Mouse (Mus musculus) brain, adult 2 months (tissue): ENCODE measurements around the gene Hypk.

Experiments
- DNase-seq: peaks from one replicate; pipeline ENCODE4 v3.0.0; 2011; ENCODE audit warnings: low read depth, low spot score

Gene Hypk

GRCm38 (mm10) chr2:121452990-121453389, at the start of gene Hypk:
Hypk (plus strand) TSS chr2:121453290.
- peak; percentile 20 for DNase-seq

DNA sequence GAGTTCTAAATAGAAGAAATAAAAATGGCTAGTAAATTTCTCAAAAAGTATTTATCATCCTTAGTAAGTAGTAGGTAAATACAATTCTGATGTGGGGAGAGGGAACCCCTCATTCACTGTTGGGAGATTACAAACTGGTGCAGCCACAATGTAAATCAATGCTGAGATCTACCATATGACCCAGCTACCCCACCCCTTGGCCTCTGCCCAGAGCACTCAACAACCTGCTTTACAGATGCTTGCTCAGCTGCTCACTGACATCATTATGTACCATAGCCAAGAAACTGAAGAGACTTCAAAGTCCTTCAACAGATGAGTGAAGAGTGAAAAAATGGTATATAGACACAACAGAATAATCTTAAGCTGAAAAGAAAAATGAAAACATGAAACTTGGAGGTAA, 49.8 kb upstream of the Hypk start:
- no peak for DNase-seq

DNA sequence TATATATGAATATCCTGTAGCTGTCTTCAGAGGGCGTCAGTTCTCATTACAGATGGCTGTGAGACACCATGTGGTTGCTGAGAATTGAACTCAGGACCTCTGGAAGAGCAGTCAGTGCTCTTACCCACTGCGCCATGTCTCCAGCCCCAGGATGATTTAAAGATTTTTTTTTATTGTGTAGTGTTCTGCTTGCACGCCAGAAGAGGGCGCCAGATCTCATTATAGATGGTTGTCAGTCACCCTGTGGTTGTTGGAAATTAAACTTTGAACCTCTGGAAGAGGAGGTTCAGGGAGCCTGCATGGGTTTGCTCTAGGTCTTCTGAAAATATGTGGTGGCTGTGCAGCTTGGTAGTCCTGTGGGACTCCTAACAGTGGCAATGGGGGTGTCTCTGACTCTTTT, 44.9 kb upstream of the Hypk start:
- DNase-seq: peak; percentile 57

GRCm38 (mm10) chr2:121412843-121413386, 40.2 kb upstream of the Hypk start:
- DNase-seq: no peak

DNA sequence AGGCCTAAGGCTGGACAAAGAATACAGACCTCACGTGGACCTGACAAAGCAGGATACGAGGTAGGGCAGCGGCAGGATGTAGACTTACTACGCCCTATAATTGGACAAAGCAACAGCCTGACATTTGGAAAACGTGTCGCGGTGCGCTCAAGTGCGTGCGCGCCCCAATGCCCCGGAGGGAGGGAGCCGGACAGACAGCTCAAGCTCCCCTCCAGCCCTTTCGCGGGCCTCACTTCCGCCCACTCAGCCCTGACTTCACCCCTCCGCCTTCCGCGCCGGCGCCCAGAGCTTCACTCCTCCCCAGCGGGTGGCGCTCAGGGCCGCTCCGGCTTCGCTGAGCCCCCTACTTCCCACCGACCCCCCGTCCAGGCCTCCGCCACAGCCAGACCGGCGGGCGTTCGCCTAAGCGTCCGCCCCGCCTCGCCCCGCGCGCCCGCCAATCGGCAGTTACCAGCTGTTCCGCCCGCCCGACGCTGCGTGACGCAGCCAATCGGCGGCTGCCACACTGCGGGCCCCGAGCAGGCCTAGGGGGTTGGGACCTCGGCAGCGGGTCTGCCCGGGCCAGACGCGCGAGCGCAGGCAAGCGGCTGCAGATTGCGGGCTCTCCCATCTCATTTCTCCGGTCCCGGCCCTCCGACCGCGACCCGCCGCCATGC, 39.6 kb upstream of the Hypk start, which contains the start of the genes Pdia3 and Catsper2:
TSS of gene Pdia3 (plus strand) at position 389 of the 656 bp plus-strand sequence.
TSS of gene Catsper2 (minus strand) at position 406 of the 656 bp plus-strand sequence.
- peak; percentile 98 for DNase-seq

DNA sequence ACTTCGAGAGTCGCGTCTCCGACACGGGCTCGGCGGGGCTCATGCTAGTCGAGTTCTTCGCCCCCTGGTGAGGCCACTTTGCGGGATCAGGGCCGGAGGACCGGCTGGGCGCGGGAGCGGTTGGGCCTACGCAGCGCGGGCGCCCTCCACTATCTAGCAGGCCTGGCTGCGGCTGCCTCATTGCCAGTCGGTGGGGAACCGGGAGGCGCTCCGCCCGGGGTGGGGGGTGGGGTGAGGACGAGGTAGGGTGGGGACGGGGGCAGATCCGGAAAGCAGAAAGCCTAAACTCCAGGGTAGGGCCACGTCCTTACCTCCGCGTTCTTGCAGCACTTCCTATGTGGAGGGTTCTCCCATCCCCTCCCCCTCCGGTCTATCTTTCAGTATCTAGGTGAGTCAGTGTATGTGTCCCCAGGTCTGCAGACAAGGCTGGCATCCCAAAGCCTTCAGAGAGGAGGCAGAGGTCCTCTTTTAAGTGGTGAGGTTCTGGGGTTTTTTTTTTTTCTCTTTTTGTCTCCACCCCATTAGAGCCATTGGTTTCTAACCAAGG, 38.9 kb upstream of the Hypk start:
- DNase-seq: peak; percentile 71

- DNase-seq: no peak
Observed at GRCm38 (mm10) chr2:121415103-121415502, 38.0 kb upstream of the Hypk start.

GRCm38 (mm10) chr2:121415591-121415990, 37.5 kb upstream of the Hypk start:
- DNase-seq: peak; percentile 56

DNA sequence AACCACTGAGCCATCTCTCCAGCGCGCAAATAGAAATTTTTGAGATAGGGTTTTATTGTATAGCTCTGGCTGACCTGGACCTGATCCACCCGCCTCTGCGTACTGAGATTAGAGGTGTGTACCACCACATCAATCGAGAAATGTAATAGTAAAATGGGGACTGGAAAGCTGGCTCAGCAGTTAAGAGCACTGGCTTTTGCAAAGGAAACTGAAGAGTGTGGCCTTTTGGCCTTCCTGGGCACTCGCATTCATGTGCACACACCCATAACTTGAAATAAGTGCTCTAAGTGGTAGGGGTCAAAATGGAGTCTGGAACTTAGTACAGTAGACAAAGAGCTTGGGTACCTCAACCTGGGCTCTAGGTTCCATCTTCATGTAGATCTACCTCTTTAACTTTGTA, 36.7 kb upstream of the Hypk start:
- no peak for DNase-seq

DNA sequence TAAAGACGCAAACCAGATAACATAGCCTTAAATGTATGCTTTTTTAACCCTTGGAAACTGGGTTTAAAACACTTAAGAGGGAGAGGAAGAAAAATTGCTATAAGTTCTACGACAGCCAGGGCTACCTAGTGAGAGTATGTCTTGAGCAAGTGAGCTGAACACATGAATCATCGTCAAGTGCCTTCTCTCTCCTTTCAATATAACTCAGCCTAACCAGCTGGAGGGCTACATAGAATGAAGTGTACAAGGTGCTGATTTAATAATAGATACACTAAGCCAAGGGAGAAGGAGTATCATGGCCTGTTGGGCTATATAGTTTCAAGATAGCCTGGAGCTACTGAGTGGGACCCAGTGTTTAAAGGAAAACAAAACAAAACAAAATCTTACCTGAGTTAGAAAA, 34.6 kb upstream of the Hypk start:
- DNase-seq: no peak

DNA sequence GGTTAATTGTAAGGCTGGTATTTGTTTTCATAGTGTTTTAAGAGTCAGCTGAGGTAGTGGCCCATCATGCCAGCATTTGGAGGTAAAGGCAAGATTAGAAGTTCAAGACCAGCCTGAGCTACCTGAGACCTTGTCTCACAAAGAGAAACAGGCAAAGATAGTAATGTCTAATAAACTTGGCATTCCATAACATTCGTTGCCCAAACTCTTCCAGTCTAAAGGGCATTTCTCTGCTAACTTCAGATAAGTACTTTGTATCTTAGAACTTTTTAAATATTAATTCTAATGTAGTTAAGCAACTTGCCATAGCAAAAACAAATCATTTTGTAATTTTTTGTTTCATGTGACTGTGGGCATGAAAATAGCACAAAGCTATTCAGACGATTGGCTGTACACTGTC, 29.9 kb upstream of the Hypk start:
- no peak for DNase-seq

DNA sequence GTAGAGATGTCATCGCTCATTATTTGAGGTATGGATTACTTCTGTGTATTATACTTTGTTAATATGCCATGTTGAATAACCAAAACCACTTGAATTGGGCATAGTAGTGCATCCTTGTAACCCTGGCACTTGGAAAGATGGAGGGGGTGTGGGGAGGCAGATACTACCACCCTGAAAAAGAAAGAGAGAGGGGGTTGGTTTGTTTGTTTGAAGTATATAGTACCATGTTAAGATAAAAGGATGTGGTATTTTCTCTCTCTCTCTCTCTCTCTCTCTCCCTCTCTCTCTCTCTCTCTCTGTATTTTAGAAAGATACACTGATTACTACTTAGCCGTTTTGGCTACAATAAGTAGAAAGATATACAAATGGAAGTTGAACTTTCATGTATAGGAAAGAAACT, 27.2 kb upstream of the Hypk start:
- DNase-seq: no peak

GRCm38 (mm10) chr2:121434854-121435253, 18.2 kb upstream of the Hypk start:
- peak; percentile 28 for DNase-seq

GRCm38 (mm10) chr2:121439746-121440145, 13.3 kb upstream of the Hypk start:
- no peak for DNase-seq

DNA sequence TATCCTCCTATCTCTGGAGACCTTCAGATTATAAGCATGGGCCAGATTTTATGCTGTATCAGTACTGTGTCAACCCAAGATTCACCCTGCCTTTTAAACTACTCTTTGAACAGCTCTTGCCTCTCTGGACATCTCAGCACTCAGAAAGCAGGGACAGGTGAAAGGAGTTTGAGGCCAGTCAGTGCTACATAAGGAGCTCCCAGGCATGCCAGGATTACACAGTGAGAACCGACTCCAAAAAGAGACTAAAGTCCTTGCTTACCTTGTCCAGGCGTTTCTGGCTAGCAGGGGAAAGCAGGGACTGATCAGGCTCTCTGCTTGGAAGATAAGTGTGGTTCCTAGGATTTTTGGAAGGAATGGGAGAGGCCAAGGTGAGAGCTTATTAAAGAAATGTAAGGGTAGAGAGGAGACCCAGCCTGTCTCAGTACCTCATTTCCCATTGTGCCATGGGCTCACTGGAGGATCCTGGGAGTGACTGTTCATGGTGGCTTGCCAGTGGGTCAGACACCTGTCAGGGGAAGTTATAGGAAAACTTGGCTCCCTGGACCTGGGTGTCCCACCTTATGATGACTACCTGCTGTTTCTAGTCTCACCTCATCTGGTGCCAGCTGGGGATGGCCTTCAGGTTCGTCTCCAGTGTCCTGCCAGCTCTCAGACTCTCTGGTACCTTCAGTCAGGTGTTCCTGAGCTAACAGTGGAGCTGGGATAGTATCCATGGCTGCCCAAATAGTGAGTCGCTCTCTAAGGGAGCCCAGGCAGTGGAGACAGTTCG, 12.1 kb upstream of the Hypk start:
- no peak for DNase-seq

- DNase-seq: no peak
Observed at GRCm38 (mm10) chr2:121441800-121442199, 11.3 kb upstream of the Hypk start.

GRCm38 (mm10) chr2:121442259-121443067, 10.6 kb upstream of the Hypk start:
- peak; percentile 43 for DNase-seq

DNA sequence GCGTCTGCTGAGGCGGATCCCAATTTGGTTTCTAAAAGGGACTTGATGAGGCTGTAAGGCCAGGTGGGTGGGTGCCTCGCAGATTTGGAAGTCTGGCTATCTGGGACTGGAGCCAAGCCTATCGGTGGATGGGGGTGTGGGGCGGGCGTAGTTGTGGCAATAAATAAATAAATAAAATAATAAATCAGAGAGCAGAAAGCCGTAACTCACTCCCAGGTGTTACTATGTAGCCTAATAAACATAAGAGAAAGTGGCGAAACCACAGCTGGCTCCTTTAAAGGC, 10.1 kb upstream of the Hypk start:
- DNase-seq: peak; percentile 28

DNA sequence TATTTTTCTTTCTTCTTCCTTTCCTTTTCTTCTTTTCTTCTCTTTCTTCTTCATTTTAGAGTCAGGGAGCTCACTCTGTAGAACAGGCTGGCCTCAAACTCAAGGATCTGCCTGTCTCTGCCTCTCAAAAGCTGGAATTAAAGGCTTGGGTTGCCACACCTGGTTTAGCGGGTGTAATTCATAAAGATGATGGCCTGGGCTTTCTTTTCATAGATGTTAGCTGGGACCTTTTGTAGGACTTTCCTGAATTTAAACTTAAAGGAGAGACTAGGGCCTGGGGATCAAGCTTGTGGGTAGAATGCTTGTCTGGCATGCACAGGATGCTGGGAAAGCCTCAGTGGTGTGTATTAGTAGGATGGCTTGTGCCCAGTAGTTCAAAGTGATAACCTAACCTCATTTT, 8.9 kb upstream of the Hypk start, which contains the start of gene Ell3:
TSS of gene Ell3 (minus strand) at position 101 of the 400 bp plus-strand sequence.
- DNase-seq: no peak

- no peak for DNase-seq
Observed at GRCm38 (mm10) chr2:121445117-121445516, 8.0 kb upstream of the Hypk start.

- no peak for DNase-seq
Observed at GRCm38 (mm10) chr2:121446506-121446905, 6.6 kb upstream of the Hypk start.

GRCm38 (mm10) chr2:121447006-121447405, 6.1 kb upstream of the Hypk start:
- DNase-seq: no peak
